Mouse (Mus musculus) myocyte (in vitro differentiated cells): ENCODE measurements around the gene Frmd4a.

ENCODE experiments used
- MAX ChIP-seq: IDR thresholded peaks from one replicate; pipeline ENCODE4 v1.6.1; 2011; ENCODE audit warnings: low read depth, mild to moderate bottlenecking, control low read depth
- MYOD1 ChIP-seq, 3 experiments: IDR thresholded peaks; one replicate each; pipeline ENCODE4 v1.6.1; 2011; ENCODE audit warnings: control low read depth in 2 of 3, low read depth in 2 of 3, mild to moderate bottlenecking in 2 of 3, moderate library complexity in 1 of 3; ENCODE audit not compliant: insufficient read length in 2 of 3, control insufficient read depth in 1 of 3
- POLR2A ChIP-seq: IDR thresholded peaks from one replicate; pipeline ENCODE4 v1.6.1; 2011; ENCODE audit warnings: low read depth, mild to moderate bottlenecking, control low read depth, moderate library complexity; ENCODE audit not compliant: insufficient read length
- SRF ChIP-seq: IDR thresholded peaks from one replicate; pipeline ENCODE4 v1.6.1; 2011; ENCODE audit warnings: low read depth; ENCODE audit not compliant: control insufficient read depth, insufficient read length
- TCF12 ChIP-seq: IDR thresholded peaks from one replicate; pipeline ENCODE4 v1.6.1; 2011; ENCODE audit warnings: mild to moderate bottlenecking, control low read depth; ENCODE audit not compliant: poor library complexity, insufficient read depth, severe bottlenecking
- USF1 ChIP-seq: IDR thresholded peaks from one replicate; pipeline ENCODE4 v1.6.1; 2011; ENCODE audit warnings: low read depth, mild to moderate bottlenecking, control low read depth, moderate library complexity

DNA sequence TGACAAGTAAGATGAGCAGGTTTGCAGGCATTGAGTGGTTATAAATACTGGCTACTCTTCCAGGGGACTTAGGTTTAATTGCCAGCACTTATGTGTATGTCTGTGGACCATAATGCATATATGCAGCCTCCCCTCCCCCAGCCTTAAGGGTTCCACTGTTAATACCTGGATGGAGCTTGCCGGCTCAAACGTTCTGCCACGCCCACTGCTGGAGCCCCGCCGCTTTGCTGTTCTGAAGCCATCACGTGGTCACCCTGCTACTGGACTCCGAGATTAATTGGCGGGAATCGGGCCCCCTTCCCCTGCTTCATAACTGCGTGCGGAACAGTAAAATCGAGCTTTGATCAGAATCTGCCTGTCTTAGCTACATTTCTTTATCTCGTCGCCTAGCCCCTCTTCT is 495.1 kb downstream of the Frmd4a start:
- TF ChIP-seq POLR2A (no peak), MAX (no peak), SRF (no peak), MYOD1 (IDR thresholded peaks at IDR 0.05; ENCODE audit: control insufficient read depth in 1 of 3, insufficient read length in 2 of 3, low read depth in 2 of 3) (no peak), TCF12 (no peak), USF1 (no peak)
